Mouse (Mus musculus) E14TG2a.4 (cell line): ENCODE measurements at regions not wholly inside any gene's neighbourhood (a gene's known extent, or its start where the extent isn't known, plus 50 kb on each side); places are given as distances from the start of the nearest gene placed in this dataset.

ENCODE experiments used
- H3K27me3 ChIP-seq: 2 replicates; pipeline ENCODE4 v1.6.1; 2014; ENCODE audit warnings: low read length, control low read depth; ENCODE audit not compliant: insufficient read depth
- H3K36me3 ChIP-seq: 2 replicates; pipeline ENCODE4 v1.6.1; 2014; ENCODE audit warnings: low read length, control low read depth; ENCODE audit not compliant: insufficient read depth
- H3K4me1 ChIP-seq: replicated peaks from 2 replicates; pipeline ENCODE4 v1.6.1; 2014; ENCODE audit warnings: low read depth, low read length, control low read depth
- H3K4me3 ChIP-seq: replicated peaks from 2 replicates; pipeline ENCODE4 v1.5.1; 2014; ENCODE audit warnings: mild to moderate bottlenecking, low read length
- H3K9me3 ChIP-seq: 2 replicates; pipeline ENCODE4 v1.6.1; 2014; ENCODE audit warnings: low read length, control low read depth
- CTCF ChIP-seq: conservative IDR thresholded peaks from 2 replicates; pipeline ENCODE4 v1.5.1; 2014; ENCODE audit warnings: low read length
- NANOG ChIP-seq: IDR thresholded peaks from 2 replicates; pipeline ENCODE4 v1.6.1; 2014; ENCODE audit warnings: borderline replicate concordance, low read length, mixed read lengths
- POU5F1 ChIP-seq: IDR thresholded peaks from 2 replicates; pipeline ENCODE4 v1.6.1; 2014; ENCODE audit warnings: low read length, borderline replicate concordance

DNA sequence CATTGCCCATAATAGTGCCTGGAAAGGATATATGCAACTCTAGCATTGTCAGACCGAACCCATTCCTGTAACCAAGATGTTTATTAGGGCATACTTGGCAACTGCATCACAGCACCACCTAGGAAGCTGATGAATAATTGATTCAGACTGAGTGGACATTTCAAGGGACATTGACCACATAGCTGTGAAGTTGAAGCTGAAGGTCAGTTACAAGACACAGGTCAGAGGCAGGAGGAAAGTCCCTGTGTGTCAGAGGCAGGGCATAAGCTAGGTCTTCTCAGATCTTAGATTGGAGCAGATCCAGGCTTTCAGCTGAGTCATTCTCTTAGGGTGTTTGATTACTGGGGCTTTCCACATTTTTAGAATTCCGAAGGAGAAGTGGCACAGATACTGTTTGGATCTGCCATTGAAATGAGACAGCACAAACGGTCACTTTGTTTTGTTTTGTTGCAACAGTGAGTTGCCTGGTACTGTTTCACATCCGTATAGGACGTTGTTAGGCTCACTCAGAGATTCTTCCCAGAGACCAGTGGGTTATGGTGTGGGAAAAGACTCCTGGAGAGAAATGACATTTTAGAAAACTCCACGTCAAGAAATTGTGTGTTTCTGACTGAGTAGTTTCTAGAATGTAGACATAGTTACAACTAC lies 2055.2 kb upstream of the 5930422O12Rik start:
- TF ChIP-seq CTCF (no peak), NANOG (no peak), POU5F1 (no peak)
- no peaks in the 10 kb centered on the region for H3K36me3 ChIP-seq
- H3K4me3 ChIP-seq = no peak overlapping the region
- no peaks in the 10 kb centered on the region for H3K9me3 ChIP-seq
- no peaks in the 10 kb centered on the region for H3K4me1 ChIP-seq
- H3K27me3 ChIP-seq = no peaks in the 10 kb centered on the region

DNA sequence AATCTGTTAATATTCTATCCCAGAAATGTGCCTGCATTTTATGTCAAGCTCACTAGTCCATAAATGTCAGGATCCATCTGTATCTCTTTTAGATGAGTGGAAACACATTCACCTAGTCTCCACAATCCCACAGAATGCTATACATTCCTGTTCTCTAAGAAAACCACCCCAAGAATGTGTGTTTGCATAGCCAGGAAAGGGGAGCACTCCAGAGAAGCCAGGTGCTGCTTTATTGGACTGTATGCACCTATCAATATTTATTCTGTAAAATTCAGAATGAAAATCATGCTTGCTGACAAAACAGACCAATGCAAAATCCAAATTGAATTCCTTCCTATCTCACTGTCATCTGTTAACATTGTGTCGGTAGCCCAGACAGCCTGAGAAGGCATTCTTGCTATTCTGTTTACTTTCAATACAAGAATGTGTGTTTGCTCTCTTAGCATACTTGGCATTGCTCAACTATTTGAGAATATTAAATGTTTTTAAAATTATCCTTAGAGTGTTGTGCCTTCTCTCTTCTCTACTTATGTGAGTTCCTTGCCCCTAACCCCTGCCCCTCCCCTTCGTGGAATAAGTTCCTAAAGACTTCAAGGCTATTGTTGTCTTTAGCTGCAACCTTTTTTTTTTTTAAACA lies 2050.7 kb upstream of the 5930422O12Rik start:
- H3K4me3 ChIP-seq = no peak overlapping the region
- H3K9me3 ChIP-seq = no peaks in the 10 kb centered on the region
- TF ChIP-seq CTCF (no peak), NANOG (no peak), POU5F1 (no peak)
- H3K27me3 ChIP-seq = no peaks in the 10 kb centered on the region
- no peaks in the 10 kb centered on the region for H3K36me3 ChIP-seq
- no peaks in the 10 kb centered on the region for H3K4me1 ChIP-seq

DNA sequence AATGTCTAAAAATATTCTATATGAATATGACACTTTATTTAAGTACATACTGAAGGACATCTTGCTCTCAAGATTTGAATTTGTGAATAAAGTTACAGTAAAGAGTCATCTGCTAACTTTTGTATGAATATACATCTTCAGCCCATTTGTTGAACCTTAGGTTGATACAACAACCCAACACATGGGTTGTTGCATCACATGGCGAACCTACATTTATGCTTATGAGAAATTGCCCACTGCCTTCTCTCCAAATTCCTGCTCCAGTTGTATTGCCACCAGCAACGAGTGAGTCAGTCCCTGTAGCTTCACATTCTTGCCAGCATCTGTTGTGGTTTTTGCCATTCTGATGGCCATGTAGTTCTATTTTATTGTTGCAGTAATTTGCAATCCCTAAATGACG lies 2023.7 kb upstream of the 5930422O12Rik start:
- no peaks in the 10 kb centered on the region for H3K4me1 ChIP-seq
- TF ChIP-seq CTCF (no peak), POU5F1 (no peak), NANOG (no peak)
- no peaks in the 10 kb centered on the region for H3K36me3 ChIP-seq

DNA sequence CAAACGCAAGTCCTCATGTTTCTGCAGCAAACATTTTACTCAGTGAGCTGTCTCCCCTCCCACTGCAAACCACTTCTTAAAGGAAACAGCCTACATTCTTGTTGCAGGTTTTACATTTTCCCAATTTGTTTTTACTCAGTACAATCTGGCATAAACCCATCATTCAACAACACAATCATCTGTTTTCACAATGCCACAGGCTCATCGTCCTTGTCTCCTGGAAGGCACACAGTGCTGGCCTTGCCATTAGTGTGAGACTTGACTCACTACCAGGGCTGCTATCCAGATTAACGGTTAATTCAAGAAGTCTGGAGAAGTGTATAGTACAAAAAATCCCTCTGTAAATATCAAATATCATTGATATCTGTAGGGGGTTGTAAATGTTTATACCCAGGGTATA lies 2006.3 kb upstream of the 5930422O12Rik start:
- Histone ChIP-seq H3K4me3 (no peak overlapping the region), H3K9me3 (no peaks in the 10 kb centered on the region), H3K4me1 (no peaks in the 10 kb centered on the region), H3K27me3 (no peaks in the 10 kb centered on the region), H3K36me3 (no peaks in the 10 kb centered on the region)
- TF ChIP-seq NANOG = no peak
- TF ChIP-seq CTCF = no peak
- no peak for TF ChIP-seq POU5F1

More for the DNA sequence above, 2023.7 kb upstream of the 5930422O12Rik start:
- H3K27me3 ChIP-seq = no peaks in the 10 kb centered on the region
- no peak overlapping the region for H3K4me3 ChIP-seq
- H3K9me3 ChIP-seq = no peaks in the 10 kb centered on the region

DNA sequence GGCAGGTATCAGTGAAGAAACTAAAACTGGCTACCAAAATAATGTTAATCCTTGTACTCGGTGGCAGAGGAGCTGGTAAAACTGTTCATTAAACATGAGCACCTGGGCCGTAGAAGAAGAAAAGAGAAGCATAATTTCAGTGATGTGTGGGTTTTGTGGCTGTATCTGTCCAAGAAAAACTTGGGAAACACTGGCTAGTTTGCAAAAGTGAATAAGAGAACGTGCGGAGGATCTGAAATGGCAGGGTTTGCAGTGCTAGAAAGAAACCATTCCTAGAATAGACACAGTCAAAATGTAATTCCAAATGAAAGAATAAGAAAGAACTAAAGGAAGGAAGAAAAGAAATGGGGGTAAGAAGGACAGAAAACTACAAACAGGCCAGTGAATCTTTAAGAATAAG lies 2000.8 kb upstream of the 5930422O12Rik start:
- H3K4me3 ChIP-seq = no peak overlapping the region
- no peaks in the 10 kb centered on the region for H3K27me3 ChIP-seq
- no peaks in the 10 kb centered on the region for H3K9me3 ChIP-seq
- H3K36me3 ChIP-seq = no peaks in the 10 kb centered on the region
- no peaks in the 10 kb centered on the region for H3K4me1 ChIP-seq
- TF ChIP-seq CTCF (no peak), POU5F1 (no peak), NANOG (no peak)

DNA sequence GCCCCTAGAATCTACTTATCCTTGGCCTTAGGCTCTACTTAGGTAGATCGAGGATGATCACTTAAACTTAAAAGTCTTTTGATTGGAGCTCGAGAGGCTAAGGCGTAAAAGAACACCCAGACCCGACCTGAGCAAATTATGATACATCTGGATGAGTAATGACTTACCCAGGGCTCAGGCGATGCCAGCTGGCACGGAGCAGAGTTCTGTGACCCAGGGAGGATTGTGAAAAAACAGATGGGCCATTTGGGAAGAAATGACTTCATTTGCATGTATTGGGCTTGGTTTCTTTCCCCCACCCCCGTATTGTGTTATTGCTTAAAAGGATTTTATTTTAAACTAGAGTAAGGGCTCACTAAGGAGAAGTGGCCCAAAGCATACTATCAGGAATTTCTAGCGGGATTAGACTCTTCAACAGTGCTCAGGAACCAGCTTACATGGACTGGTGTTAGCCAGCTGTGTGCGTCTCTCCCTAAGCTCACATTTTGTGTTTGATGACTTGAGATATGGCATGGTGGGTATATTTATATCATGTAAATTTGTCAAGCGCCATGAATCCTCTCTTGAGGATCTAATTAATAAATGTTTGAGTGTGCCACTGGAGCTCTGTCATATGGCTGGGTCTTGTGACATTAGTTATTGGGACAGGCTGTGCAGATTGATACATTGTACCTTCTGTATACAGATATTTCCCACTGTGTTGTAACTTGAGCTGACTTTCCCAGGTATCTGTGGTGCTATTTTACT lies 1991.9 kb upstream of the 5930422O12Rik start:
- Histone ChIP-seq H3K27me3 (no peaks in the 10 kb centered on the region), H3K4me1 (no peaks in the 10 kb centered on the region), H3K4me3 (no peak overlapping the region), H3K9me3 (no peaks in the 10 kb centered on the region), H3K36me3 (no peaks in the 10 kb centered on the region)
- TF ChIP-seq POU5F1 = no peak
- no peak for TF ChIP-seq NANOG
- no peak for TF ChIP-seq CTCF

DNA sequence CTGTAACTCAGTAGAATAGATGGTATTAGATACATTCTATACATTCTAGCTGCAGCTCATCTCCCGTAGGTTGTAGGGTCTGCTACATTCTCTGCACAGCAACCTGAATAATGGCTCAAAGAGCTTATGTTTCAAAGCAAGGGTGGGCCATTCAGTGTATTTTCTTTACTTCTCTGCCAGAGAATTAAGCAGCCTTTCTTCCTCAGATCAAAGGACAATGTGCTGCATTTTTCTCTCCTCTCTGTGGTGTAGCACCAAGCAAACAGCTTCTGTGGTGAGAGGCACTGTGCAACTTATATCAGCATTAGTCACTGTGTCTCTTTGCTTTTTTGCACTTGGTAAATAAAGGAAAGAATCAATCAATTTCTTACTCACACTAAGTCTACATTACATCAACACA lies 1983.7 kb upstream of the 5930422O12Rik start:
- no peaks in the 10 kb centered on the region for H3K9me3 ChIP-seq
- TF ChIP-seq POU5F1 (no peak), NANOG (no peak), CTCF (no peak)

DNA sequence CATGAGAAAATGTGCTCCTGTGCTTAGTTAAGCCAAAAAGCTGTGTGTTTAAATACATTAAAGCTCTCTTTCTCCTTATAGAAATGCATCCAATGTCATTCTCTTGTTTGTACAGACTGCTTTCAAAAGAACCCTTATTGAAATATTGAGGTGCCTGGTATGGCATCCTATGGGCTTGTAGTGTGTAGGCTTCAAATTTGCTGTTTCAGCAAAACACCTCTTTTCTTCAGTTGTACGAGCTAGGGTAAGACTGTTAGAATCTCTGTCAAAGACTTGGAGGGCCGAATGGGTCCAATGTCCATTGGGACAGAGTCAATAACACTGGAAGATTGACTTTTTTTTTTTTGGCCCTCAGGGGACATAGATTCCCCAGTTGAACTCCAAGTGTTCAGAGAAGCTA lies 1980.5 kb upstream of the 5930422O12Rik start:
- Histone ChIP-seq H3K36me3 (no peaks in the 10 kb centered on the region), H3K9me3 (no peaks in the 10 kb centered on the region), H3K27me3 (no peaks in the 10 kb centered on the region), H3K4me3 (no peak overlapping the region), H3K4me1 (no peaks in the 10 kb centered on the region)
- TF ChIP-seq POU5F1 (no peak), CTCF (no peak), NANOG (no peak)

More for the DNA sequence above, 1983.7 kb upstream of the 5930422O12Rik start:
- no peaks in the 10 kb centered on the region for H3K4me1 ChIP-seq
- no peaks in the 10 kb centered on the region for H3K27me3 ChIP-seq
- no peak overlapping the region for H3K4me3 ChIP-seq
- H3K36me3 ChIP-seq = no peaks in the 10 kb centered on the region
